Mouse (Mus musculus) heart, embryonic 11.5 days (tissue): ENCODE results near the gene Thra. TPM values are rescaled to one million over a fixed set of nuclear protein-coding genes. Genes with fewer than 3 reads are reported as not detected.

ENCODE experiments used
- ATAC-seq: fragments of 200-750 bp; cut with Nextera tagmentation; replicated peaks from 2 replicates; pipeline ENCODE4 v1.8.0; 2017; ENCODE audit warnings: moderate library complexity; ENCODE audit not compliant: insufficient number of reproducible peaks, low FRiP score, low TSS enrichment
- H3K27ac ChIP-seq: fragments of 300-500 bp; sonication (generic); 2 replicates; pipeline ENCODE4 v1.5.1; 2014; ENCODE audit warnings: mild to moderate bottlenecking, low read depth, low read length
- H3K27me3 ChIP-seq: fragments of 300-500 bp; sonication (generic); 2 replicates; pipeline ENCODE4 v1.6.1; 2014; ENCODE audit warnings: mild to moderate bottlenecking, low read length, mixed read lengths; ENCODE audit not compliant: control insufficient read depth, insufficient read depth
- H3K36me3 ChIP-seq: fragments of 300-500 bp; sonication (generic); 2 replicates; pipeline ENCODE4 v1.6.1; 2014; ENCODE audit warnings: mild to moderate bottlenecking, low read length, moderate library complexity, mixed read lengths; ENCODE audit not compliant: control insufficient read depth, insufficient read depth
- H3K4me1 ChIP-seq: fragments of 300-500 bp; sonication (generic); 2 replicates; pipeline ENCODE4 v1.6.1; 2014; ENCODE audit warnings: low read length; ENCODE audit not compliant: control insufficient read depth, insufficient read depth
- H3K4me2 ChIP-seq: fragments of 300-500 bp; sonication (generic); 2 replicates; pipeline ENCODE4 v1.6.1; 2014; ENCODE audit warnings: mild to moderate bottlenecking, moderate library complexity
- H3K4me3 ChIP-seq: fragments of 300-500 bp; sonication (generic); 2 replicates; pipeline ENCODE4 v1.5.1; 2014; ENCODE audit warnings: low read depth, low read length
- H3K9ac ChIP-seq: fragments of 300-500 bp; sonication (generic); 2 replicates; pipeline ENCODE4 v1.6.1; 2014; ENCODE audit warnings: mild to moderate bottlenecking, low read depth, low read length, moderate library complexity
- H3K9me3 ChIP-seq: fragments of 300-500 bp; sonication (generic); replicated peaks from 2 replicates; pipeline ENCODE4 v1.6.1; 2016; ENCODE audit warnings: low read length; ENCODE audit not compliant: control insufficient read depth
- WGBS: fragments of 180-500 bp; shearing (Covaris S2); extraction: QIAGEN DNeasy Blood & Tissue Kit; methylation state at CpG from one replicate; pipeline ENCODE4 v1.1.7; 2014; ENCODE audit not compliant: insufficient replicate concordance; 5-methylcytosine and 5-hydroxymethylcytosine counted together
- polyA plus RNA-seq: library from polyadenylated mRNA; unstranded; fragments of >200 nt; fragmentation: Nextera tagmentation; extraction: Ambion mirVana; gene quantifications from 2 replicates; pipeline ENCODE4 v1.2.1, GENCODE M21; 2014

The Thra gene
- polyA plus RNA-seq, 1 experiment from 2014 or later, result 35.7 TPM

- Histone ChIP-seq H3K36me3 (no peaks in the 10 kb centered on the region), H3K27ac (peak overlapping the region; percentile 96), H3K9ac (peak overlapping the region; percentile 67), H3K4me1 (peaks cover 61% of the 10 kb centered on the region), H3K27me3 (no peaks in the 10 kb centered on the region), H3K4me2 (peak overlapping the region; percentile 69), H3K9me3 (no peaks in the 10 kb centered on the region), H3K4me3 (peak overlapping the region; percentile 35)
- ATAC-seq, result no peak
- 4% methylated on average over 17 of the region's 17 CpGs for WGBS
Observed at GRCm38 (mm10) chr11:98782651-98783235, 42.3 kb downstream of the Thra start.

- Histone ChIP-seq H3K4me3 (peak overlapping the region; percentile 35), H3K36me3 (no peaks in the 10 kb centered on the region), H3K4me1 (peaks cover 59% of the 10 kb centered on the region), H3K9ac (peak overlapping the region; percentile 67), H3K27ac (peak overlapping the region; percentile 96), H3K4me2 (peak overlapping the region; percentile 69), H3K27me3 (no peaks in the 10 kb centered on the region), H3K9me3 (no peaks in the 10 kb centered on the region)
- ATAC-seq, result peak; percentile 68; the same call in 1 of the 2 replicates
- under 1% methylated on average over 19 of the region's 20 CpGs for WGBS
Observed at GRCm38 (mm10) chr11:98783236-98783696, 42.8 kb downstream of the Thra start.

GRCm38 (mm10) chr11:98784139-98784538 is 43.7 kb downstream of the Thra start:
- H3K9me3 ChIP-seq, result no peaks in the 10 kb centered on the region
- H3K9ac ChIP-seq, result no peak overlapping the region

GRCm38 (mm10) chr11:98785214-98785613 is 44.8 kb downstream of the Thra start:
- ATAC-seq, result no peak
- H3K27me3 ChIP-seq, result no peaks in the 10 kb centered on the region
- H3K9me3 ChIP-seq, result no peaks in the 10 kb centered on the region
- peak overlapping the region; percentile 64; the same call in 1 of the 2 replicates for H3K9ac ChIP-seq
- peak overlapping the region; percentile 97 for H3K27ac ChIP-seq
- peak overlapping the region; percentile 58 for H3K4me2 ChIP-seq
- peaks cover 65% of the 10 kb centered on the region for H3K4me1 ChIP-seq
- H3K36me3 ChIP-seq, result no peaks in the 10 kb centered on the region
- H3K4me3 ChIP-seq, result no peak overlapping the region
- 50% methylated on average over 10 of the region's 10 CpGs for WGBS

More at GRCm38 (mm10) chr11:98784139-98784538, 43.7 kb downstream of the Thra start:
- no peaks in the 10 kb centered on the region for H3K36me3 ChIP-seq
- no peaks in the 10 kb centered on the region for H3K27me3 ChIP-seq
- 58% methylated on average over 4 of the region's 4 CpGs for WGBS
- no peak for ATAC-seq
- H3K4me2 ChIP-seq, result no peak overlapping the region
- H3K4me1 ChIP-seq, result peaks cover 61% of the 10 kb centered on the region
- H3K27ac ChIP-seq, result peak overlapping the region; percentile 96
- no peak overlapping the region for H3K4me3 ChIP-seq

GRCm38 (mm10) chr11:98785772-98786281 is 45.4 kb downstream of the Thra start:
- peak overlapping the region; percentile 58 for H3K4me2 ChIP-seq
- no peaks in the 10 kb centered on the region for H3K27me3 ChIP-seq
- WGBS, result 6% methylated on average over 12 of the region's 12 CpGs
- H3K4me1 ChIP-seq, result peaks cover 65% of the 10 kb centered on the region
- H3K4me3 ChIP-seq, result no peak overlapping the region
- peak overlapping the region; percentile 64 for H3K9ac ChIP-seq
- no peaks in the 10 kb centered on the region for H3K36me3 ChIP-seq
- H3K9me3 ChIP-seq, result no peaks in the 10 kb centered on the region
- no peak for ATAC-seq
- H3K27ac ChIP-seq, result peak overlapping the region; percentile 97

GRCm38 (mm10) chr11:98786359-98787214 is 46.1 kb downstream of the Thra start:
- Histone ChIP-seq H3K4me3 (peak overlapping the region; percentile 16), H3K4me1 (peaks cover 62% of the 10 kb centered on the region), H3K36me3 (no peaks in the 10 kb centered on the region), H3K27ac (peak overlapping the region; percentile 97), H3K9ac (peak overlapping the region; percentile 64), H3K4me2 (peak overlapping the region; percentile 58), H3K27me3 (no peaks in the 10 kb centered on the region), H3K9me3 (no peaks in the 10 kb centered on the region)
- whole genome bisulfite sequencing, result 3% methylated on average over 14 of the region's 15 CpGs
- peak; percentile 60 for ATAC-seq

- H3K9ac ChIP-seq, result no peak overlapping the region
- no peaks in the 10 kb centered on the region for H3K9me3 ChIP-seq
- peak overlapping the region; percentile 97 for H3K27ac ChIP-seq
- H3K36me3 ChIP-seq, result no peaks in the 10 kb centered on the region
- no peak for ATAC-seq
- no peak overlapping the region for H3K4me3 ChIP-seq
- H3K4me1 ChIP-seq, result peaks cover 56% of the 10 kb centered on the region
- WGBS, result 23% methylated on average over 7 of the region's 7 CpGs
- peak overlapping the region; percentile 58 for H3K4me2 ChIP-seq
- H3K27me3 ChIP-seq, result no peaks in the 10 kb centered on the region
Observed at GRCm38 (mm10) chr11:98787229-98787628, 46.8 kb downstream of the Thra start.

- ATAC-seq, result no peak
- Histone ChIP-seq H3K9ac (no peak overlapping the region), H3K4me1 (peaks cover 51% of the 10 kb centered on the region), H3K27ac (peak overlapping the region; percentile 97; the same call in 1 of the 2 replicates), H3K4me3 (no peak overlapping the region), H3K27me3 (no peaks in the 10 kb centered on the region), H3K36me3 (no peaks in the 10 kb centered on the region), H3K9me3 (no peaks in the 10 kb centered on the region), H3K4me2 (no peak overlapping the region)
- WGBS, result 86% methylated on average over 1 of the region's 1 CpGs
Observed at GRCm38 (mm10) chr11:98787691-98788090, 47.3 kb downstream of the Thra start.
